Mouse (Mus musculus): ENCODE measurements around the gene Gipr. TPM values are rescaled to one million over a fixed set of nuclear protein-coding genes. Genes with fewer than 3 reads are reported as not detected.

Gipr gene
- polyA plus RNA-seq, 1 experiment from 2014 or later = 3.1 TPM

GRCm38 (mm10) chr7:19175708-19176515 lies 10.0 kb upstream of the Gipr start, which contains the start of gene Eml2:
Gene Eml2, plus strand, starts transcription at chr7:19176421.
- Histone ChIP-seq H3K4me3 (replicated peaks; ENCODE audit: low read depth, low read length) (peak within 1 kb of the TSS; percentile 69), H3K4me2 (ENCODE audit: low read length) (peak within 1 kb of the TSS; percentile 80), H3K27me3 (ENCODE audit: control insufficient read depth, insufficient read depth, low read length) (peaks cover 28% of the 10 kb centered on the region; the same call in 1 of the 2 replicates), H3K36me3 (ENCODE audit: control insufficient read depth, insufficient read depth, low read length) (peaks cover 6% of the 10 kb centered on the region; the same call in 1 of the 2 replicates), H3K9ac (replicated peaks; ENCODE audit: low read length) (peak within 1 kb of the TSS; percentile 77), H3K27ac (replicated peaks; ENCODE audit: low read depth, low read length) (peak within 1 kb of the TSS; percentile 82), H3K4me1 (ENCODE audit: control insufficient read depth, insufficient read depth, low read length) (peaks cover 28% of the 10 kb centered on the region), H3K9me3 (ENCODE audit: control insufficient read depth, low read length) (0 out of 2 replicates have a peak, but pooled peaks cover 3% of the 10 kb centered on the region)
- ATAC-seq (ENCODE audit: low FRiP score, low TSS enrichment) (peak; percentile 93), DNase-seq (peak; percentile 92)
- WGBS = under 1% methylated on average over 30 of the region's 30 CpGs

DNA sequence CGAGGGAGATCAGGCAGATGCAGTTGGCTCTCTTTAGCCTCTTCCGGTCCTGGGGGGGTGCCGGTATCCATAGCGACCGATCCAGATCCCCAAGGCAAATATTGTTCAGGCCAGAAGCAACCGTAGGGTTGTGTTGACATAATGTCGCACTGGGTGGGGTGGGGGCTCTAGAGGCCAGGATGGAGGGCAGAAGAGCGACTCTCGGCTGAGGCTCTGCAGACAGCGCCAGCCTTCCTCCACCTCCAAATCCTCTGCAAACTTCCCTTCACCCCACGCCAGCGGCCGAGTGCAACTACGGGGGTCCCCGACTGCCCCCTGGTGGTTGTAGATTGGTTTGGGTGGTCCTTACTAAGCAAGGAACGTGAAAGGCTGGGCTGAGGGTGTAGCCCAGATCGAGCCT lies 6.9 kb upstream of the Gipr start:
- no peaks in the 10 kb centered on the region for H3K9me3 ChIP-seq (ENCODE audit: control insufficient read depth, low read length)
- no peak overlapping the region; the same call in 1 of the 2 replicates for H3K9ac ChIP-seq (replicated peaks; ENCODE audit: low read length)
- no peak overlapping the region for H3K27ac ChIP-seq (replicated peaks; ENCODE audit: low read depth, low read length)
- H3K4me2 ChIP-seq (ENCODE audit: low read length) = peak overlapping the region; percentile 41
- WGBS = 2% methylated on average over 17 of the region's 17 CpGs
- peaks cover 8% of the 10 kb centered on the region; the same call in 1 of the 2 replicates for H3K27me3 ChIP-seq (ENCODE audit: control insufficient read depth, insufficient read depth, low read length)
- no peaks in the 10 kb centered on the region for H3K36me3 ChIP-seq (ENCODE audit: control insufficient read depth, insufficient read depth, low read length)
- DNase-seq (peak; percentile 93), ATAC-seq (ENCODE audit: low FRiP score, low TSS enrichment) (no peak)
- H3K4me1 ChIP-seq (ENCODE audit: control insufficient read depth, insufficient read depth, low read length) = peaks cover 15% of the 10 kb centered on the region
- H3K4me3 ChIP-seq (replicated peaks; ENCODE audit: low read depth, low read length) = peak overlapping the region; percentile 17

- H3K27me3 ChIP-seq (ENCODE audit: control insufficient read depth, insufficient read depth, low read length) = no peaks in the 10 kb centered on the region
- H3K27ac ChIP-seq (replicated peaks; ENCODE audit: low read depth, low read length) = peak overlapping the region; percentile 28
- no peak for DNase-seq
- ATAC-seq (ENCODE audit: low FRiP score, low TSS enrichment) = no peak
- no peaks in the 10 kb centered on the region for H3K36me3 ChIP-seq (ENCODE audit: control insufficient read depth, insufficient read depth, low read length)
- no peak overlapping the region for H3K9ac ChIP-seq (replicated peaks; ENCODE audit: low read length)
- H3K4me2 ChIP-seq (ENCODE audit: low read length) = no peak overlapping the region
- 43% methylated on average over 8 of the region's 8 CpGs for WGBS
- no peaks in the 10 kb centered on the region for H3K9me3 ChIP-seq (ENCODE audit: control insufficient read depth, low read length)
- H3K4me1 ChIP-seq (ENCODE audit: control insufficient read depth, insufficient read depth, low read length) = peaks cover 4% of the 10 kb centered on the region
- no peak overlapping the region for H3K4me3 ChIP-seq (replicated peaks; ENCODE audit: low read depth, low read length)
Measured at GRCm38 (mm10) chr7:19171831-19172230, 5.9 kb upstream of the Gipr start.

- Histone ChIP-seq H3K4me3 (replicated peaks; ENCODE audit: low read depth, low read length) (no peak overlapping the region), H3K4me1 (ENCODE audit: control insufficient read depth, insufficient read depth, low read length) (peaks cover 8% of the 10 kb centered on the region), H3K36me3 (ENCODE audit: control insufficient read depth, insufficient read depth, low read length) (no peaks in the 10 kb centered on the region), H3K9ac (replicated peaks; ENCODE audit: low read length) (no peak overlapping the region), H3K9me3 (ENCODE audit: control insufficient read depth, low read length) (no peaks in the 10 kb centered on the region), H3K4me2 (ENCODE audit: low read length) (no peak overlapping the region), H3K27me3 (ENCODE audit: control insufficient read depth, insufficient read depth, low read length) (no peaks in the 10 kb centered on the region), H3K27ac (replicated peaks; ENCODE audit: low read depth, low read length) (peak overlapping the region; percentile 58)
- ATAC-seq (ENCODE audit: low FRiP score, low TSS enrichment) (no peak), DNase-seq (no peak)
- WGBS = 55% methylated on average over 8 of the region's 8 CpGs
Measured at GRCm38 (mm10) chr7:19170142-19170541, 4.2 kb upstream of the Gipr start.

DNA sequence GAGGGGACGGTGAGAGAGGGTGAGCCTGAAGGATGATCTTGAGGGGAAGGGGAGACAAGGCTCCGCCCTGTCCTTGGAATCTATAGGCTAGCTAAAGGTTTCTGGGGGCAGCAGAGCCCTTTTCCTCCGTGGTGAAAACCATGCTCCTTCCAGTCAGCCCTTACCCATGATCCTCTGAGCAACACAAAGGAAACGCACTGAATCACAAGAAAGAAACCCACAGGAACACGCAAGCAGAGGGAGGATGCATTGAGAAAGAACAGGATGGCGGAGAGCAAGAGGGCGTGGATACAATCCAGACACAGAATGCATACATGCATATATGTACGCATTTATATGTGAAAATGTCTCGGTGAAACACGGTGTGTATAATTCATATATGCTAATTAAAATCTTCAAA lies 3.6 kb upstream of the Gipr start:
- Histone ChIP-seq H3K4me2 (ENCODE audit: low read length) (no peak overlapping the region), H3K27me3 (ENCODE audit: control insufficient read depth, insufficient read depth, low read length) (peaks cover 5% of the 10 kb centered on the region; the same call in 1 of the 2 replicates), H3K9ac (replicated peaks; ENCODE audit: low read length) (no peak overlapping the region), H3K36me3 (ENCODE audit: control insufficient read depth, insufficient read depth, low read length) (no peaks in the 10 kb centered on the region), H3K4me3 (replicated peaks; ENCODE audit: low read depth, low read length) (no peak overlapping the region), H3K27ac (replicated peaks; ENCODE audit: low read depth, low read length) (peak overlapping the region; percentile 58), H3K4me1 (ENCODE audit: control insufficient read depth, insufficient read depth, low read length) (peaks cover 15% of the 10 kb centered on the region), H3K9me3 (ENCODE audit: control insufficient read depth, low read length) (no peaks in the 10 kb centered on the region)
- no peak for DNase-seq
- 52% methylated on average over 10 of the region's 10 CpGs for WGBS
- no peak for ATAC-seq (ENCODE audit: low FRiP score, low TSS enrichment)

GRCm38 (mm10) chr7:19166990-19167389 lies 1.1 kb upstream of the Gipr start:
- DNase-seq = no peak
- no peak overlapping the region for H3K4me3 ChIP-seq (replicated peaks; ENCODE audit: low read depth, low read length)
- no peak overlapping the region for H3K9ac ChIP-seq (replicated peaks; ENCODE audit: low read length)
- no peaks in the 10 kb centered on the region for H3K9me3 ChIP-seq (ENCODE audit: control insufficient read depth, low read length)
- no peaks in the 10 kb centered on the region for H3K36me3 ChIP-seq (ENCODE audit: control insufficient read depth, insufficient read depth, low read length)
- no peak for ATAC-seq (ENCODE audit: low FRiP score, low TSS enrichment)
- peaks cover 17% of the 10 kb centered on the region for H3K4me1 ChIP-seq (ENCODE audit: control insufficient read depth, insufficient read depth, low read length)
- H3K27ac ChIP-seq (replicated peaks; ENCODE audit: low read depth, low read length) = no peak overlapping the region
- no peak overlapping the region for H3K4me2 ChIP-seq (ENCODE audit: low read length)
- peaks cover 5% of the 10 kb centered on the region; the same call in 1 of the 2 replicates for H3K27me3 ChIP-seq (ENCODE audit: control insufficient read depth, insufficient read depth, low read length)
- WGBS = 89% methylated on average over 3 of the region's 3 CpGs

GRCm38 (mm10) chr7:19164978-19165377 lies 949 bp downstream of the Gipr start:
- H3K9ac ChIP-seq (replicated peaks; ENCODE audit: low read length) = no peak overlapping the region
- no peaks in the 10 kb centered on the region for H3K9me3 ChIP-seq (ENCODE audit: control insufficient read depth, low read length)
- no peak overlapping the region for H3K4me3 ChIP-seq (replicated peaks; ENCODE audit: low read depth, low read length)
- peak overlapping the region; percentile 29 for H3K4me2 ChIP-seq (ENCODE audit: low read length)
- 7% methylated on average over 13 of the region's 13 CpGs for WGBS
- peaks cover 18% of the 10 kb centered on the region for H3K4me1 ChIP-seq (ENCODE audit: control insufficient read depth, insufficient read depth, low read length)
- peaks cover 8% of the 10 kb centered on the region for H3K27me3 ChIP-seq (ENCODE audit: control insufficient read depth, insufficient read depth, low read length)
- DNase-seq (no peak), ATAC-seq (ENCODE audit: low FRiP score, low TSS enrichment) (no peak)
- no peak overlapping the region for H3K27ac ChIP-seq (replicated peaks; ENCODE audit: low read depth, low read length)
- H3K36me3 ChIP-seq (ENCODE audit: control insufficient read depth, insufficient read depth, low read length) = no peaks in the 10 kb centered on the region

GRCm38 (mm10) chr7:19164189-19164588 lies 1.7 kb downstream of the Gipr start:
- ATAC-seq (ENCODE audit: low FRiP score, low TSS enrichment) = no peak
- 2% methylated on average over 6 of the region's 6 CpGs for WGBS

GRCm38 (mm10) chr7:19163752-19164151 lies 2.2 kb downstream of the Gipr start:
- no peak for DNase-seq
- no peaks in the 10 kb centered on the region for H3K9me3 ChIP-seq (ENCODE audit: control insufficient read depth, low read length)
- ATAC-seq (ENCODE audit: low FRiP score, low TSS enrichment) = no peak
- WGBS = 32% methylated on average over 12 of the region's 12 CpGs
- H3K36me3 ChIP-seq (ENCODE audit: control insufficient read depth, insufficient read depth, low read length) = no peaks in the 10 kb centered on the region
- no peak overlapping the region for H3K4me3 ChIP-seq (replicated peaks; ENCODE audit: low read depth, low read length)
- H3K4me2 ChIP-seq (ENCODE audit: low read length) = no peak overlapping the region
- H3K4me1 ChIP-seq (ENCODE audit: control insufficient read depth, insufficient read depth, low read length) = peaks cover 18% of the 10 kb centered on the region
- H3K9ac ChIP-seq (replicated peaks; ENCODE audit: low read length) = no peak overlapping the region
- H3K27ac ChIP-seq (replicated peaks; ENCODE audit: low read depth, low read length) = no peak overlapping the region
- H3K27me3 ChIP-seq (ENCODE audit: control insufficient read depth, insufficient read depth, low read length) = peaks cover 16% of the 10 kb centered on the region

More at GRCm38 (mm10) chr7:19164189-19164588, 1.7 kb downstream of the Gipr start:
- H3K4me1 ChIP-seq (ENCODE audit: control insufficient read depth, insufficient read depth, low read length) = peaks cover 18% of the 10 kb centered on the region
- no peak overlapping the region for H3K4me3 ChIP-seq (replicated peaks; ENCODE audit: low read depth, low read length)
- DNase-seq = no peak
- no peak overlapping the region for H3K27ac ChIP-seq (replicated peaks; ENCODE audit: low read depth, low read length)
- H3K4me2 ChIP-seq (ENCODE audit: low read length) = peak overlapping the region; percentile 29; the same call in 1 of the 2 replicates
- no peaks in the 10 kb centered on the region for H3K9me3 ChIP-seq (ENCODE audit: control insufficient read depth, low read length)
- H3K36me3 ChIP-seq (ENCODE audit: control insufficient read depth, insufficient read depth, low read length) = no peaks in the 10 kb centered on the region
- H3K27me3 ChIP-seq (ENCODE audit: control insufficient read depth, insufficient read depth, low read length) = peaks cover 15% of the 10 kb centered on the region
- H3K9ac ChIP-seq (replicated peaks; ENCODE audit: low read length) = no peak overlapping the region

All from midbrain, embryonic 14.5 days (tissue).